Mouse (Mus musculus) mature B cell (primary cell): Measurements from ENCODE around the gene Il34.

Experiments
- in situ Hi-C: fragments of 300-500 bp; cut with MboI; formaldehyde crosslinking; loops from 2 replicates; pipeline ENCODE4 v1.14.3; 2019

Gene Il34

DNA sequence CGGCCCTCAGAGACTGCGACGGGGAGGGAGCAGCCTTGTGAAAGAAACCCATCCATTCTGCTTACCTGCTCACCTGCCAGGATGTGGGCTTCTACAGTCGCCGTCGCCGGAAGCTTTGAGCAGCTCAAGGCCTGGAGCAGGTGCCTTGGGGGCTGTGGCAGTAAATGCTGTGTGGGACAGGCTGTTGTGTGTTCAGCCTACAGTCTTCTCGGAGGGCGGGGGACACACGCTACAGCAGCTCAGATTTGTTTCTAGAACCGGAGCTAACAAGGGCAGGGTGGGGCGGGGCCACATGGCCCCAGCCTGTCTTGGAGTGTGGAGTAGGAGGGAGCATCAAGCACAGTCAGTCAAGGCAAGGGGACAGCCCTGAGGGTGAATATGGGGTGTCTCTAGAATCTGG, at the start of gene Il34:
Gene Il34, minus strand, starts transcription at position 256 of the 400 bp plus-strand sequence.
- in situ Hi-C loops, result no loop called here

DNA sequence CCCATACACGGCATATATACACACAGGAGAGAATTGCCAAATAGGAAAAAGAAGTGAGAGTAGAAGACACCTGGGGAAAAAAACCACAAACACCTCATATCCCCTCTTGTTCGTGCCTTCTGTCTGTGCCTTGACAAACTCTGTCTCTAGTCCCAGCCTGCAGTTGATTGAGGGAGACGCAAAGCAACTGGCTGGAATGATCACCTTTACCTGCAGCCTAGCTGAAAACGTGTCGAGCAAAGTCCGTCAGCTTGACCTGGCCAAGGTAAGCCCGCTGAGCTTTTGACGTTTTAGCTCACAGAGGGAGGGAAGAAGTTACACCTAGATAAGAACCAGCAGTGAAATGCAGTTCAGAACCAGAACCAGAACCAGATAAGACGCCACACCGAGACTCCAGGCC, 45.5 kb upstream of the Il34 start:
- in situ Hi-C loops, result no loop called here

DNA sequence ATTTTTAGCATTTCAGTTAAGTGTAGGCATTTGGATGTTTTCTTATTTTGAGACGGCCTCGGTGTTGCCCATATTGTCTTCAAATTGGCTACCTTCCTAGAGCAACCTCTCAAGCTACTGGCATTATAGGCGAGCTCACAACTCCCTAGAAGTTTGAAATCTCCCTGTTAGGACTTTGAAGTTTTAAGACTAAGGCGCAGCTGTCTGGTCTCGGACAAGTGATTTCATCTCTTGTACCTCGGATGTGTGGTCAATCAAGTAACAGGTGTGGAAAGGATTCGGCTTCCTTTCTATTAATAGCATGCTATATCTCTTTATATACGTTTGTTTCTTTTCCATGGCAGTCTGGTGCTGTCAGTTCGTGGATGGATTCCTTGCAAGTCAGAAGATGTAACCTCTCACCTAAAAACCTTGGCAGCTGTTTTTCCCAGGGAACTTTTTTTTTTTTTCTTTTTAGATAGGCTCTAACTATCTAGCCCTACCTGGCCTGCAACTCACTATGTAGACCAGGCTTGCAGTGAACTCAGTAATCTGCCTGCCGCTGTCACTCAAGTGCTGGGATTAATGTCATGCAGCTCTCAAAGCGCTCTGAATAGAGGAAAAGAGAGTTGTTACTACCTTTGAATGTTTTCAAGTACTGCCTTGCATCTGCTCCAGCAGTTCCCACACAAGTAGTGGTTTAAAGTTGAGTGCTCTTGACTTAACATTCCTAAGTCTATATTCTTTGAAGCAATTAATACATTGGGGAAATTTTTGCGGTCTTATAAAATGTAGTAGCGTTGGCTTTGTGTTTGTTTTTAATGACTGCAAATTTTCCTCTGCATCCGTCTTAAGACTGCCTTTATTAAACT, 42.1 kb upstream of the Il34 start:
- in situ Hi-C loops, result no loop called here

DNA sequence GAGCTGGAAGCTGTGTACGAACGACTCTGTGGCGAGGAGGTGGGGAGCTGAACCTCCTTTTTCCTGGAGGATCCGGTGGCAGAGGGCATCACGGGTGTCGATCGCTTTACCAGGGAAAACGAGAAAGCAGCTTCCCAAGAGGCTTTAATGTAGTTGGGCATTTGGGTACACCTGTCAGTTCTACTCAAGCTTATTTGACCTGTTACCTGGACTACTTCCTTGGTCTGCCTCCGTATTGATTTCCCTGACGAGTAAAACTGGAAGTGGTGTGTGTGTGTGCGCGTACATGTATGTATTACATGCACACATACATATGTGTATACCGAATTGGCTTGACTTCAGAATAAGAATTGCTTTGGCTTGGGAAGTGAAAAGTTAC, 41.4 kb upstream of the Il34 start:
- in situ Hi-C loops, result no loop called here

DNA sequence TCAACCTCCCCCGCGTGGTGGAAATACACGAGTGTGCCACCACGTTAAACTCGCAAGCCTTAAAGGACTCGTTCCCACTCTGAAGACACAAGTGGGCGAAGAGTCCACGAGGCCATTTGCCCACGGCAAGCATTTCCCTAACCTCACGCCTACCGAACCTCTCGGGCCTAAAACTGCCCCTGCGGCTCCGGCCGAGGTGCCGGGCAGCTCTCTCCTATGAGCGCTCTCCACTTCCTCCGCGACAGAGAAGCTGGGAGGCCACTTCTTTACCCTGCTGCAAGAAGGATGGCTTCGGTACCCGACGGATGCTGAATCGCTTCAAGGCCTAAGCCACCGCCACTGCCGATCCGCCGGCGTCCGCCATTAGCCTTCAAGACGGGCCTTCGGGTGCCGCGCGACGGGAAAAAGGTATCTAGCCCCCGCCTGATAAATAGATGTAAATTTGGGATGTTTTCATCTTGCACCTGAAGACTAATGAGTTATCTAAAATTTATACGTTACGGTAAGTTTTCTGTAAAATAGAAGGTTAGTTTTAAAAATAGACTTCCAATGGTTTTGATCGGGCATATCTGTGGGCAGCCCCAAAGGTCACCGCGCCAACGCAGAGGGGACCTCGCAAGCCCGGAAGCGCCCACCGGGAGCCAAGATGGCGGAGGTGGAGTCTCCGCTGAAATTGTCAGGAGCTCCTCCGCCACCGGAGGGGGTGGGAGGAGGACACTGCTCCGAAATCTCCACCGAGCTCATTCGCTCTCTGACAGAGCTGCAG, 40.9 kb upstream of the Il34 start, which contains the start of the genes Cog4 and Sf3b3:
Gene Cog4, plus strand, starts transcription at position 196 of the 766 bp plus-strand sequence.
Gene Sf3b3, minus strand, starts transcription at position 383 of the 766 bp plus-strand sequence.
- in situ Hi-C loops, result no loop called here

DNA sequence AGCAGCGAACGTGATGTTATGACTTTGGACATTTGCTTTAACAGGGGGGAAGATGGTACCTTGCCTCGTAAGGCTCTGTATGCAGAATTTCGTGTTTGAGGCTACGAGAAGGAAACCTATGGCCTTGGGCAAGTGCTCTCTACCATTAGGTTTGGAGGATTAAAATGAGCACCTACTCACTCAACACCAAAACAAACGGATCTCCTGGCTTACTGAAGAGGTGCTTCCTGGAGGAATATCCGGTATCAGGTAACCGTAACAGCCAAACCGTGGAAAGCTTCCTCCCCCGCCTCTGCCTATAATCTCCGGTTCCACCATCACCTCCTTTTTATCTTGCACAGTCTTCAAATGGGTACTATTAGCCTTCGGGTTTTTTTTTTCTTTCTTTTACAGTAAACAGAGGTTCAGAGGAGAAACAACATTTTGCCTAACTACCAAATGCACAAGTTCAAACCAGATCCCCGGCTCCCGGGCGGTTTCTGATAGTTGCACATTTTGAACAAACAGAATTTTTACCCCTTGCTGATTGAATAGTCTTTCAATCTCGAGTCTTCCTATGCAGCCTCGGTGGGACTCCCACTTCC, 40.2 kb upstream of the Il34 start:
- in situ Hi-C loops, result no loop called here

DNA sequence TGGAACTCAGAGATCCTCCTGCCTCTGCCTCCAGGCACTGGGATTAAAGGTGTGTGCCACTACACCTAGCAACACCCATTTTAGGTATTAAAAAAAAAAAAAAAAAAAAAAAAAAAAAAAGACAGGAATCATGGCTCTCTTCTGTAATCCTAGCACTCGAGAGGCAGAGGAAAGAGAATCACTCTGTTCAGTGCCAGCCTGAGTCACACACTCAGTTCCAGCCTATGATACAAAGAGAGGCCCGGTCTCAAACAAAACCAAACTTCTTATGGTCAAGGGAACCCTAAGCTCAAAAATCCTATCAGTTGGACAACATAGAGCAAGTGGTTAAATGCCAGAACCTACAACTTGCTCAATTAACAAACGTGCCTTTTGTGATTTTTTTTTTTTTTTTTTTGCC, 39.2 kb upstream of the Il34 start:
- in situ Hi-C loops, result no loop called here

DNA sequence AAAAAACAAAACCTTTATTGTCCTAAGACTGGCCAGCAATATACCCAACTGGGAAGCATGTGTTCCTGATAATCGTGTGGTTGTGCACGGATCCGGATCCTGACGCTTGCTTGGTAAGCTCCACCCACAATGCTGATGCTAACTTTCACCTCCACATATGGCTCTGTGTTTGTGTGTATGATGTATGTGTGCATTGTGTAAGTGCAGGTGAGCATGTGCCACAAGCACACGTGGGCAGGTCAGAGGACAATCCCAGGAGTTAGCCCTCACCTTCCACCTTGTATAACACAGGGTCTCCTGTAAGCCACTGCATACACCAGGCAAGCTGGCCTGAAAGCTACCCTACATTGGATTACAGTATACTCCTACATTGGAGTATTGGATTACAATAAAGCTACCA, 37.5 kb upstream of the Il34 start:
- in situ Hi-C loops, result no loop called here

DNA sequence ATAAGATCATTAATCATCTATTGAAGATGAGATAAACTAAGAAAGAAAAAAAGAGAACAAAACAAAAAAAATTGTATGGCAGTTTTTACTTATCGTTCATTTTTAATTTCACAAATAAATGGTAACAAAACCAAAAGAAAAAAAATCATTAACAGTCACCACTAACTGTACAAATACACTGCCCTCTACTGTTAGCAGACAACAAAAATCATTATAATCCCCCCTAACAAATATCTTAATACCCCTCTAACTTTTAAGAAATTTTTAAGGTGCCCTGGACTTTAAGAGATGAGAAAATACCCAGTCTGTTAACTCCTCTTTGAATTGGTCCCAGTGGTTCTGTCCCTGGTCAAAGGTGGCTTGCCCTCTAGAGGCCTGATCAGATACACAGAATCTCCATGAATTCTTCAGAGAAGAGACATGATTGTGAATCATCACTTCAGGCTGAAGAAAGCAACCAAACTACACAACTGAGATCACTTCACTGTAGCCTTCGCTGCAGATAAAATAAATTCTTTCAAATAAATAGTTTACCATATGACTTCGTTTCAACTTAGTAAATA, 36.4 kb upstream of the Il34 start:
- in situ Hi-C loops, result no loop called here

DNA sequence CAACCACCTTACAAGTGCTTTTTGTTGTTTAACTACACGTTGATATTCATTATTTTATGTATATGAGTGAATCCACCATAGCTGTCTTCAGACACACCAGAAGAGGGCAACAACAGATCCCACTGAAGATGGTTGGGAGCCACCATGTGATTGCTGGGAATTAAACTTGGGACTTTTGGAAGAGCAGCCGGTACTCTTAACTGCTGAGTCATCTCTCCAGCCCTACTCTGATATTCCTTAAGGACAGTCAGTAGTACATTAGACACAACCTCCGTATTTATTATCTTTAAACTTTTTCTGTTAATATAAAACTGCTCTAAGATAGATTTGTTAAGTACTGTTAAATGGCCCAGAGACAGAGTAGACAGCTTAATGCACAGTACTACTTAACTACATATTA, 26.2 kb upstream of the Il34 start:
- in situ Hi-C loops, result no loop called here

DNA sequence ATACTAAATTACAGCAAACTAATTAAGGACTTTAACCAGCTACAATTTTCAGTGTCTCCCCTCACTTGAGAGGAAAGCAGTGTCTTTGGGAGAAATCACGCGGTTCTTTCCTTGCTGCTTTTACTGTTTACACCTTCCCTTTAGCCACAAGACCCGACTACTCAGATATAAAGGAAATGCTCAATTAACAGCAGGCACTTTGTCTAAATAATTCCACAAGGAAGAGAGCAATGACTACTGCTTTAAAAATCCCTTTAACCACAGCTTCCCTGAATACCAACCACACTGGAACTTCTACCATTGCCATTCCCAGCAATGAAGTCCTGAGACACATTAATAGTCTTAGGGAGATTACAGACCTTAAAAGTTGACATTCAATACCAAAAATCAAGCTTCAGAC, 22.8 kb upstream of the Il34 start:
- in situ Hi-C loops, result no loop called here

DNA sequence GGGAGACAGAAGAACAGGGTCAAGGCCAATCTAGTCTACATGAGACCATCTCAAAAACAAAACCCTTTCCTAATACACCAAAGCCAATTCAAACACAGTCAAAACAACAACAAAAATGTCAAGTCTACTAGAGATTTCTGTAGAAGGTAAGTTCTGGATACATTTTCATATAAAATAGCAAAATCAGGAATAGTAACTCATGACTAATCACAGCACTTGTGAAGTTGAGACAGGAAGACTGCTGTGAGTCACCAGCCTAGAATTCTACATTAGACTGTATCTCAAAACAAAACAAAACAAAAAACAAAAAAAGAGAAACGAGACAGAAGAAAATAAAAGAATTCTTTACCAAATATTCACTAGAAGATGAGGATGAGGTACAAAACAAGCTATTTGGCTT, 19.1 kb upstream of the Il34 start:
- in situ Hi-C loops, result no loop called here

DNA sequence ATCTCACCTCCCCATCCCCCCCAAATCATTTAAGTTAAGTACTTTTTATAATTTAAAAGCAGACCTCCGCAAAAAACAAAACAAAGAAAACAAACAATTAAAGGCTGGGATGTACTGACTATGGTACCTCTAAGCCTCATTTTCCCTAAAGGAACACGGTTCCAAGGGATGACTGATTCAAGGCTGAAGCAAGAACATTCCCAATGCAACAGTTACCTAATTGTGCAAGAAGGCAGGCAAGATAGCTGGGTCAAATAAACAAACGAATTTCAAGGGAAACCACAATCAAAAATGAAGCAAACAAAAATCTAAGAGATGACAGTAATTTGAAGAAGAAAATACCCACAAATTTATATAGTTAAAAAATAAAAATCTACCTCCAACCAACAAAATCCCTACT, 16.2 kb upstream of the Il34 start:
- in situ Hi-C loops, result no loop called here

DNA sequence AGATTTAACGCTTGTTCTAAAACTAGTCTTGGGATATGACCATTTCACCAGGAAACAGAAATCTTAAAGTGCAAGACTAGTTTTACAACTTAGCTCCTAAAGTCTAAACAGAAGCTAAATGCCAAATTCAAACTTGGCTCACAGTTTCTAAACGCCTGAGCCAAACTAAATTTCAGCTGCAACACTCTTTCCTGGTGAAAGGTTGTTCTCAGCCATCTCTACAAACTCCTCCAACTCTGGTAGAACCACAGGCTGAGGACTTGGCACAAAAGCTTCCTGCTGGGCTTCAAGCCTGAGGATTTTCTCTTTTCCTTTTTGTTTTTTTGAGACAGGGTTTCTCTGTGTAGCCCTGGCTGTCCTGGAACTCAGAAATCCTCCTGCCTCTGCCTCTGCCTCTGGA, 14.5 kb upstream of the Il34 start:
- in situ Hi-C loops, result no loop called here

DNA sequence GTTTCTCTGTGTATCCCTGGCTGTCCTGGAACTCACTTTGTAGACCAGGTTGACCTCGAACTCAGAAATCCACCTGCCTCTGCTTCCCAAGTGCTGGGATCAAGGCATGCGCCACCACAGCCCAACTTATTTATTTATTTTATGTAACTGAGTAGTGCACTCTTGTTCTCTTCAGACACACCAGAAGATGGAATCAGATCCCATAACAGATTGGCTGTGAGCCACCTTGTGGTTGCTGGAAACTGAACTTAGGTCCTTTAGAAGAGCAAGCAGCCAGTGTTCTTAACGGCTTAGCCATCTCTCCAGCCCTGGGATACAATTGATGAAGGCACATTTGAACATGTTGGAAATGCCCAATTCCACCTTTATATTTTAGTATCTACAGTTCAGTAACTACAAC, 12.9 kb upstream of the Il34 start:
- in situ Hi-C loops, result no loop called here

DNA sequence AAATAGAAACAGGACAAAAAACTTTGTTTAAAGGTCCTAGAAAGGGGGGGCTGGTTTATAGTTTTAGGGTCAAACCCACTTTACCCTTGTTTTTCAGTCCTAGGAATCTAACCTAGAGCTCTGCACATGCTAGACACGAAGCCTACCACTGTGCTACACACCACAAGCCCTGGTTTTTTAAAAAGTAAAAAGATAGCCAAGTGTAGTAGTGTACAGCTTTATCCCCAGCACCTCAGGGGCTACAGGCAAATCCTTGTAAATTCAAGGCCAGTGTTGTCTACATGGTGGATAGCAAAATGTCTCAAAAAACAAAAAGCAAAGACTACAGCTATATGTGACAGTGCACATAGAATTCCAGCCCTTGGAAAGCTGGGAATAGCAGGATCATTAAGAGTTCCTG, 11.3 kb upstream of the Il34 start:
- in situ Hi-C loops, result no loop called here

DNA sequence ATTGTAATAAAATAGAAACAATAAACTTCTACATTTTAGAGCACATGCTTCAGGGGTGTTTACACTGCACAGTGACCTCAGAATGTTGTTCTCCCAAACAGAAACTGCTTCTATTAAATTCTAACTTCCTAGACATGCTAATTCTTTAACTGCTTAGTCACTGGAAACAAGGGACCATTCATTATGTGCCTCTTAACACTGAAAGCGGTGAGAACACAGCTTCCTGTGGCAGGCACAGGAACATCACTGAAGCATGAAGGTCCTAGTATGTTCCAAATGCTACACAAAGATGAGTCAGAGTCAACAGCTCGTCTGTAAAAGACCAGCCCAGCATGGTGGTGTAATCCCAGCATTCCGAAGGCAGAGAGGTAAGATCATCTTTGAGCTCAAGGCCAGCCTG, 9.6 kb upstream of the Il34 start:
- in situ Hi-C loops, result no loop called here

DNA sequence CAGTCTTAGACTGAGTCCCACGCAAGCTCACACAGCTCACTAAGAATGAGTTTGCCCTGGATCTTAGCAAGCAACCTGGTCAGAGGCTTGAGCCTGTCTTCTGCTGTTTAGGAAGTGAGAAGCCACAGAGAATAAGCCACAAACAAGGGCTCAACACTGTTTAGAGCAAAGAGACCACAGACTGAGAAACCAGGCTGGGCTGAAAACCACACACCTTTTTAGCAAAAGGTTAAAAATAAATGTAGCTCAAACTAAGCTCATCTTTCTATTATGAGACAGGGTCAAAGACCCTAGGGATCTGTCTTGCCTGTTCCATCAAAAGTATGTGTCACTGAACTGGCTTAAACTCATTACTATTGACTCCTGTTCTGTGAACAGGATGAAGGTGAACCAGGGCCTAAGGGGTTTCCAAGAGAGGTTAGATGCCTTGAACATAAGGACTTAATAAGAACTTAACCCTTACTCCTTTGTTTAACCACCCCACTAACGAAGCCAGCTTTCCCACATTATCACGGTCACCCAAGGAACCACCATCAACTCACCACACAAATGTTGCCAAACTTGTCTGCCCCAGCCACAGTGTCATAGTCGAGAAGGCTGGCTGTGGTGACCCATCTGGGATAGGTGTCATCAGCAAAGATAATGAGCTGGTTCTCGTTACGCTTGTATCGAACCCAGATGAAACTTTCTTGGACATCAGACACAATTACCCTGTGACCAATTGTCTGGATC, 7.5 kb upstream of the Il34 start:
- in situ Hi-C loops, result no loop called here

DNA sequence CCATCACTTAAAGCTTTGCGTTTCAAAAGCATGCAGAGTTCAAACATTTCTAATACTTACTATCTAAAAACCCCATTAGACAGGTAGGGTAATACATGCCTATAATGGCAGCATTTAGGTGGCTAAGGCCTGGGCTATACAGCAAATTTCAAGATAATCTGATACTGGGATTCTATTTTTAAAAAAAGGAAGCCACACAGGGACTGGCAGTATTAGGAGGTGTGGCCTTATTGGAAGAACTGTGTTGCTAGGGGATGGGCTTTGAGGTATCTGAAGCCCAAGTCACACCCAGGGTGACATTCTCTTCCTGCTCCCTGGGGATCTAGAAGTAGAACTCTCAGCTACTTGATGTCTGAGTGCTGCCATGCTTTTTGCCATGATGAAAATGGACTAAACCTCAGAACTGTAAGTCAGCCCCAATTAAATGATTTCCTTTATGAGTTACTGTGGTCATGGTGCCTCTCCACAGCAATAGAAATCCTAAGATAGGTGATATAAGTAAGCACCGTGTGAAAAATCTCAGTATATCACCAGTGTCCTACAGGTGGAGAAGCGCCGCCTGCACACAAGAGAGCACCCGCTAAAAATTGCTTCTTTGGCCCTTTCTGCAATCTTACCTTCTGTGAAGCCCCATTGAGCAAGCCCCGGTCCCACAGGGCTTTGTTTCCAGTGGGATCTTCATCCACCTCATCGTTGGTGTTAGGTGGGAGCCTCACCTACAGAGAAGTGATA, 6.8 kb upstream of the Il34 start:
- in situ Hi-C loops, result no loop called here

DNA sequence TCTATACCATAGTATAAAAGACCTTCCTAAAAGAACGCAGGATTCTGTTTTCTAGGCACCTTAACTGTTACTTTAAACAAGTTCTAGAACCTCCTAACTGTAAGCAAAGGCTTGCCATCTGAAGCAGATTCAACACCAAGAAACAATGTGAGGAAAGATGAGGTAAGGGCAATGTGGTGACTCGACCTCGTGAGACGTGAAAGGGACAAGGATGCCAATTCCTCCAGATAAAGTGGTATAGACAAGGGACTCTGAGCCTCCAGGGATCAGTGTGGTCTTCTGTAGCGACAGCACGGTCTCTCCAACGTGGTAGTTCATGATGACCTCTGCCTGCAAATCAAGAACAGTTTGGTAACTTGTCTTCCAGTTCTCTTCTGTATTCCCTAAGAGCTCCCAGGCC, 6.1 kb upstream of the Il34 start:
- in situ Hi-C loops, result no loop called here

DNA sequence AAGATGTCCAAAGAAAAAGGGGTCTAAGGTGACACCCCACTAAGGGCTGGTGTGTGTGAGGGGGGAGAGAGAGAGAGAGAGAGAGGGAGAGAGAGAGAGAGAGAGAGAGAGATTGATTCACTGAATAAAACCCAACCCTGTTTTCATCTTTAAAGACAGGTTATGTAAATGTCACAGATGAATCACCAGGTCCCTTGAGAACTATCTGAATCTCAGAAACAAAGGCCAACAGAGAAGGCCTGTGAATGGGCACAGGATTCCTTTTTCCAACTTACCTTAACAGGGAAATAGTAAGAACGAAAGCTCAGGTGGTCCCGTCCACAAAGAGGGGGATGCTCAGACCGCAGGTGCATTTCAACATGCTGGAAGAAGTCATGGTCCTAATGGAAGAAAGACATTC, 5.4 kb upstream of the Il34 start:
- in situ Hi-C loops, result no loop called here
